Mouse (Mus musculus) brain, embryonic 18.5 days (tissue): ENCODE data around the gene Ndc80.
"Not testable (repeated sequence)": the region's sequence is repeated elsewhere in the genome, so short reads cannot be mapped to it uniquely, and the experiment has no call there.

Source experiments
- DNase-seq: peaks from one replicate; pipeline ENCODE4 v3.0.0-alpha.2; 2012; ENCODE audit warnings: low read depth, low spot score

The Ndc80 gene

DNA sequence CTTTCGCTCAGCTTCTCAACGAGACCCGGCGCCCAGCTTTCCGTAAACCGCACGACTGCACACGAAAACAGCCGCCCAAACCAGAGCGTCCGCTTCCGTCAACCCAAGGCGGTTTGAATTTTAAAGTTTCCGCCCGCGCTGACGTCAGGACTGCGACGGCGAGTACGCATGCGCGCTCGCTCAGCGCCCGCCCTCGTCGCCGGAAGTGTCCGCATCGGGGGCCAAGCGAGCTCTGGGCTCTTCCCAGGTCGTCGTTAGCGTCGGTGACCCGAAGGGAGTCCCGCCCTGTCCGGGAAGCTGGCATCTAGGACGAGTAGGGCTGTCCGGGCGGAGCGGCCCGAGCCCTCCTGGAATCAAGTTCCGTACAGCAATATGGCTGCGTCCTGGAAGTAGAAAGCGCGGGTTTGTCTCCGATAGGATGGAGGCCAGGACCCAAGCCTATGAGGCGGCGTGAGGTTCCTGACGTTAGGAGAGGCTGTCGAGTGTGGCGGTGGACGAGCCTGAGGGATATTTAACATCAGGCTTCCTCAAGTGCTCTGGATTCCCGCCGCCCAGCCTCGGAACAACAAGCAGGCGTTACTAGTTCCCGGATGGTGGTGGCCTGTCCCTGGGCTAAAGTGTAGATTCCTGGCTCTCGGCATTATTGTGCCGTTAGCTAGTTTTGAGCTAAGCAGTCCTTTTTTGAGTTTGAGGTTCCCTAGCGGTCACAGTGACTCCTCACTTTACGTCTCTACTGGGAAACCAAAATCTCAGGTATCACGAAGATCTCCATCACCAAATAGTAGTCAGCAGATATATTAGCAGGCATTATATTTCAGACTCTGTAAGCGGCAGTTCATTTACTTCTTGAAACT, at the start of gene Ndc80:
Ndc80 (minus strand) TSS at position 147 of the 854 bp plus-strand sequence.
- DNase-seq, result peak; percentile 88

DNA sequence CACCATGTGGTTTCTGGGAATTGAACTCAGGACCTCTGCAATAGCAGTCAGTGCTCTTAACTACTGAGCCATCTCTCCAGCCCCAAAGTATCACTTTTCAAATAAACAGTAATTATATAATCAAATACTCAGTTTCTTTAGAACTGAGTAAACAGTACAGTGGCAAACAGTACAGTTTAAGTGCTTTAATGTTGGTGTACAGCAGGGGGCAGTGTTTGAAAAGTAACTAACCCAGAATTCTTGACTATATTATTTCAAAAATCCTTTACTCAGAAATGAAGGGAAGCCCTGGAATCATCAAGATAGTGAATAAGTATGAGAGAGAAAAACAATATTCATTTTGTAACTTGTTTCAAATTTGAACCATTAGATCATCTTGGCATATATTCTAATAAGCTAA, 35.0 kb upstream of the Ndc80 start:
- DNase-seq, result no peak

DNA sequence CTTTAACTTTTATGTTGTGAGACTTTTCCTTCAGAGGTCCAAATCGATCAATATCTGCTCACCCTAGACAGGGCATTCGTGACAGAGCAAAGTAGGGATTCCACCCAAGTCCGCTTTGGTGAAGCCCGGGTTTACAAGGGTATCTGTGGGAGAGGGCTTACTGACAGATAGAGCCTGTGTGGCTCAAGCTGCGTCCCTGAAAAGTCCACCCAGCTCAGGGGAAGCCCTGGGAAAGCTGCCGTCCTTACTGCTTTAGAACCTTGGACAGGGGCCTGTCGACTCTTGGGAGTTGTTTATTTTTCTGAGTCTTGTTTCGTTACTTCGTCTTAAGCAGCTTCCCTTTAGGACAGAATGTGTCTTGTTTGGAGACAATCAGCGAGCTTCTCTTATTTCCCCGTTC, 26.2 kb upstream of the Ndc80 start:
- no peak for DNase-seq

DNA sequence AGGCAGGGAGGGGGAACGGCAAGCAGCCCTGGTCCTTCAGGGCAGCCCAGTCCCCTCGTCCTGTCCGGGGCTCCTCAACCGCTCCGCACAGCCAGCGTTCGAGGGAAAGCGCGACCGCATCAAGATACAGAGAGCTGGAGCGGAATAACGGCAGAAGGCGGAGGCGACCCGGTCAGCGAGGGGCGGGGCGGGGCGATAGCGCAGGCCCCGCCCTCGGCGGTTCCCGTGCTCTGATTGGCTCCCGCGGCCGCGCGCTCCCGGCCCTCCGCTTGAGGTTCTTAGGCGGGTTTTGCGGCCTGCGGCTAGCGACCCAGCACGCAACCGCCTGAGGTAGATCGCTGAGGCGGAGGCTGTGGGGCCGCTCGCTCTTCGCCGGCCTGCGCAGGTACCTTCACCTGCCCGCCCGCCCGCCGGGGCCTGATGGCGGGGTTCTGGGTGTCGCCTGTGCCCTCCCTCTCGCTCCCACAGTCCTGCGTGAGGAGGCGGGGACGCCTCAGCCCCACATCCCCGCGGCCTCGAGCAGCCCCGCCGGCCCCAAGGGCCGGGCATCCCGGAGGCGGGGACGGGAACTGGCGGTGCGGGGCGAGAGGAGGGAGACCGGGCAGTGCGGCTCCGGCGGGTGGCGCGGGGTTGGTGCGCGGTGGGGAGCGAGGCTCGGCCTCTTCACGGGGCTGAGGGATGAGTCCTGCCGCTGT, 25.2 kb upstream of the Ndc80 start, which contains the start of gene Spdya:
Spdya (plus strand) TSS at position 305 of the 695 bp plus-strand sequence.
- peak; percentile 58 for DNase-seq

DNA sequence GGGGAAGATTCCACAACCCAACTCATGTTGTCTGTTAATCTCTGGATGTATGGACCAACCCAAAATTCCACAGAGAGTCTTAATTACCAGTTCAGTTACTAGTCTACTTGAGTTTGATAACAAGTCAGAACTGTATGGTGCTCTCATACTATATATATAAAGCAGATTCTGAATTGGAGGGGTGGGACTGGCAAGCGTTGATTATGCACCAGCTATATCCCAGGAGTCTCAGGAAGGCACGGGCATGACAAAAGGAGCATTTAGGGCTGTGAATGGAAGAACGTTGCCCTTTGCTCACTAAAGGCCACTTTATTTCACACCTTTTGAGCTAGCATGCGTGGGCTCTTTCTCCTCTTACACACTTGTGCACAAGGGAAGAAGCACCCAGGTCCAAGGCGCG, 24.7 kb upstream of the Ndc80 start:
- DNase-seq, result no peak

DNA sequence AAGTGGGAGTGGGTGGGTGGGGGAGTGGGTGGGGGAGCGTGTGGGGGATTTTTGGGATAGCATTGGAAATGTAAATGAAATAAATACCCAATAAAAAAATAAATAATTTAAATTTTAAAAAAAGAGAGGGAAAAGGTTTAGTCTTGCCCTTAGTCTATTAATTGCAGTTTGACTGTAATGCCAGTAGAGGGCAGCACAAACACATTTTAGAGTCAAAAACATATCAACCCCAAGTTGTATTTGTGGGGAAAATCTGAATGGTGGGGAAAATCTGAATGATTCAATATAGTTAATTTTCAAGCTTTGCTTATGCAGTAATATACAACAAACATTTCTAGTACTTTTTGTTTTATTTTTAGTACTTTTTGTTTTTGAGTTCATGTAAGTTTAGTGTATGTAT, 21.9 kb upstream of the Ndc80 start:
- no peak for DNase-seq

DNA sequence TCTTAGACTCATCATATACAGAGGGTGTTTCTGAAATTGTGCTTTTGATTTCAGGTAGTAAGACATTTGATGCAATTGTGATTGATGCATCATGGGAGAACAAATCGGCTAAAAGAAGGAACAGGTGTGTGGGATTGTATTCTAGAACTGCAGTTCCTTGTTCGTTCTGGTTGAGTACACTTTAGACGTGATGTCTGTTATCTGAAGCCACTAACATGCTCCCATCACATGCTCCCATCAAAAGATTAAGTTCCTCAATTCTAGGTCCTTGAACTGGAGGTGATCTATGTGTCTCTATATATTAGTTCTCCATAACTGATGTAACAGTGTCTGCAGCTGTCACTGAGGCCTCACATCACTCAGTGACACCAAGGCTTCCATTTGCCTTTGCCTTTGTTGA, 10.5 kb upstream of the Ndc80 start:
- DNase-seq, result no peak

DNA sequence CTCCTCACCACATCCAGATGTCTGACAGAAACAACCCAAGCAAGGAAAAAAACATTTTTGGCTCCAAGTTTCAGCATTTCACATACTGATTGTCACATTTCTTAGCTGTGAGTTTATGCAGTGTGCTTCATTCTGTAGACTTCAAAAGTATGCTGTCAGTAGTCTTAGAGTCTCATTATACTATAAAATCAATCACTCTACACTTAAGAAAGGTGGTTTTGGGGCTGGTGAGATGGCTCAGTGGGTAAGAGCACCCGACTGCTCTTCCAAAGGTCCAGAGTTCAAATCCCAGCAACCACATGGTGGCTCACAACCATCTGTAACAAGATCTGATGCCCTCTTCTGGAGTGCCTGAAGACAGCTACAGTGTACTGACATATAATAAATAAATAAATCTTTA, 8.9 kb upstream of the Ndc80 start:
- DNase-seq, result not testable (repeated sequence)

DNA sequence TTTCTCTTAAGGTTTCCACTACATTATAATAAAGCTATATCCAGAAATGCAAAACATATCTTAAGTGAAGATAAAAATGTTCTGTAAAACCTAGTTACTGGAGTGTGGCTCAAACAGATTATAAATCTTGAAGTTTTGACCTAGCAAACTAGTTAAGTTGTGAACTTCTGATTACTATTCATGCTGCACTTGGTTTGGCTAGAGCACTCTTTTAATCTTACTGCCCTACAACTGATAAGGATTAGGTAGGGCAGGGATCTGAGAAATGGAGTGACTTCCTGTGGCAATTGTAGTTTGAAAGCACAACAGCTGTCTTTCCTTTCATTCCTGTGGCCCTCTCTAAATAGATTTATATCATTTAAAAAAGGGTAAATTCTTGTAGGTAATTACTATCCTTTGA, 1.4 kb upstream of the Ndc80 start:
- no peak for DNase-seq

DNA sequence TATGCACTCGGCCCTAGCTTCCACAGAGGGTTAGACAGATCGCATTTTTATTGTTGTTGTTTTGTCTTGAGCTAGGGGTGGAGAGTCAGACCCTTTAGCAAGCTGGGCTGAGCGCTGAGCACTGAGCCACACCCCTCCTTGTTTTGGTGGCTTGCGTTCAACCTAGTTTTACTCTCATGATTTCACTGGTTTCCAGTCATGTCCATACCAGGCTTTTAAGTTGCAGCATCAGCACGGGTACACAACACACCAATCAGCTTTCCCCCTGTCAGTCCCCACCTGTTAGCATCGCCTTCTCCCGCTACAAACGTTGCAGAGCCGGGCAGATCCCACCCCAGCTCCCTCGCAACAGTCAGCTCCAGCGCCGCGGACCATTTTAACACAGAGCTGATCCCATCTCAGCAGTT, 352 bp downstream of the Ndc80 start:
- DNase-seq, result no peak

DNA sequence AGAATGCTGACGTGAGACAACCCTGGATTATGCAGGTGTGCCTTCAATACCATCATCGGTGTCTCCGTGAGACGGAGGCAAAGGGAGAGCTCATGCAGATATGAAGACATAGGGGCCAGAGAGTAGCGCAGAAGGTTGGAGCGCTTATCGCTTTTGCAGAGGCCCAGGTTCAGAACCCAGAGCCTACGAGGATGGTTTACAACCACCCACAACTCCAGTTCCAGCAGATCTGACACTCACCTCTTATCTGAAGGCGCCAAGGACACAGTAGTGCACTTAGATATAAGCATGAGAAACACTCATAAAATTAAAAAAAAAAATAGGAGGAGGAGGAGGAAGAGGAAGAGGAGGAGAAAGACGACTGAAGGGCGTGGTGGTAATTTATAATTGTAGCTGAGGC, 16.4 kb downstream of the Ndc80 start:
- DNase-seq, result no peak

DNA sequence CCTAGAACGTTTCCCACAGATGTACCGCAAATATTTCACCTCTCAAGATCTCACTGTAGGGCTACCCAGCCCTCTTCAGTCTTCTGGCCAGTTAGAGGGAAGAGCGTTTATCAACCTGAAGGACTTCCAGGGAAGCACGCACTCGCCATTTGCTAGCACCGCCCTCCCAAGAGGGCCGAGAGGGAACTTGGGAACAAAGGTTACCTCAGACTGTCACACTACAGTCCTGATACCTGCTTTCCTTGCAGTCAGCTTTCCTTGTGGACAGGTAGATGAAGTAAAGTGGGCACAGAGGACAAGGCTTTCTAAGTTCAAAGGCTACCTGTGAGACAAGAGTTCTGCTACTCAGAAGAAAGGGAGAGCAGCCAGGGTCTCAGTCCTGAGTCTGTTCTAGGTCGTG, 19.8 kb downstream of the Ndc80 start:
- DNase-seq, result no peak

DNA sequence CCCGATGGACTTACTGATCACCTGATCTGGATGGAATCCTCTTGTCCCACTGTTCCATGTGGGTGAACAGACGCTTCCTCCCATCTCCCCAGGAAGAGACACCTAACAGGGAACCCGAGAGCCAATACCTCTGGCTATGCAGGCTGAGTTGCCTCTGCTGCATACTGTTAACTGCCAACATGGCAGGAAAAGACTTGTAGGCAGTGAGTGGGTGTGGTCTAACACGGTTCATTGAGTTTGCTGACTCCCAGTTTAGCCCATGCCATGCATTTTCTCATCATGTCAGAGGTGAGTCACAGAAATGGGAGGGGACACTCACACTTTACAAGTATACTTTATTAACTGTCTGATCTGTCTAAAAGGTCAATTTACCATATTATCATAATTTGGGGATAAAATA, 30.9 kb downstream of the Ndc80 start:
- DNase-seq, result no peak

DNA sequence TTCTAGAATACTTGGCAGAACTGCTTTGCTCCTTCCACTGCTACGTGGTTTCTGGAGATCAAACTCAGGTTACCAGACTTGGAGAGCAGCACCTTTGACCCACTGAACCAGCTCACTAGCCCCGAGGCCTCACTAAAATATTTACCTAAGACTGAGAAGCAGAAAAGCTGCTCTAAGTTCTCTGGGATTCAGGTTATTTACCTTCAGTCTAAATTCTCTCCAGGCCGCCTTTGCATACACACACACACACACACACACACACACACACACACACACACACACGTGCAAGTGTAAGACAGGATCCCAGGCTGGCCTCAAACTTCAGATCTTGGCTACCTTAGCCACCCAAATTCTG, 35.3 kb downstream of the Ndc80 start:
- no peak for DNase-seq

DNA sequence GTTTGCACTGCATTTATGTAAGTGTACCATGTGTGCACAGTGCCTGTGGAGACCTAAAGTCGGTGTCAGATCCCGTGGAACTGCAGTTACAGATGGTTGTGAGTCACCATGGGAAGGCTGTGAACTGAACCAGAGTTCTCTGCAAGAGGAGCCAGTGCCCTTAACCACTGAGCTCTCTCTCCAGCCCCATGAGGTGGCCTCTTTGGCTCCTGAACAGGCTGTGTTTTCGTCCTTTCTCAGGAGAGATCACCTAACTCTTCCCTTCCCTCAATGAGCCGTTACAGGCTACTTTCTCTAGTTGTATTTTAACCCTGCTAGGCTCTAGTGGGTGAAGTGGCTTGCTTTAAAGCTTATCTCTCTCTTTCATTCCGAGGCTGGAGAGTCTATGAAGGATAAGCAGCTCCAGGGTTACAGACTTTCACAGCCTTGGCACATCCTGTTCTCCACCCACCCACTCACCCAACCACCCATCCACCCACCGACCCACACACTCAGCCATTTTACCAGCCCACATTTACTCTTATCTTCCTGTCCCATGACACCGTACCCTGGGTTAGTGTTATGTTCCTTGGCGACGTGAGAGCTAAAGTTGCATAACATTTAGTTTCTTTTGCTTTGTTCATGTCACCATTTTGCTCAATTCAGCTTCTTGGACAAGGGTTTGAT, 35.9 kb downstream of the Ndc80 start:
- no peak for DNase-seq

DNA sequence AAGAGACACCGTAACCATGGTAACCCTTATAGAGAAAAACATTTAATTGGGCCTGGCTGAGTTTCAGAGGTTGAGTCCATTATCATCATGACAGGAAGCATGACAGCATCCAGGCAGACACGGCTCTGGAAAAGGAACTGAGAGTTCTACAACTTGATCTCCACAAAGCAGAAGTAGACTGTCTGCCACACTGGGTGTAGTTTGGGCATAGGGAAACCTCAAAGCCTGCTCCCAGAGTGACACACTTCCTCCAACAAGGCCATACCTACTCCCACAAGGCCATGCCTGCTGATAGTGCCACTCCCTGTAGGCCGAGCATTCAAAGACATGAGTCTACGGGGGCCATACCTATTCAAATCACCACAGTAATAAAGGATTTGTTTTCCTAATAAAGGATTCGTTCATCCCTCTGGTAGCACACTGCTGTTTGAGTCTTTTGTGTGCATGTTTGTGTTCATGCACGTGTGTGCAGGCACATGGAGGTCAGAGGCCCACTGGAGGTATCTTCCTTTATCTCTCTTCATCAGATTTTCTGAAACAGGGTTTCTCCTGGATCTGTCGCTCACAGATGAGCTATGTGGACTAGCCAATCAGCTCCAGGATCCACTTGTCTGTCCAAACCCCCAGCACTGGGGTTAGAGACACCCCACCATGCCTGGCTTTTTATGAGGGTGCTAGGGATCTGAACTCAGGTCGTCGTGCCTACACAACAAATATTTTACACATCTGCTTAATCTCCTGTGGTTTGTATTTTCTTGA, 36.8 kb downstream of the Ndc80 start:
- DNase-seq, result no peak

DNA sequence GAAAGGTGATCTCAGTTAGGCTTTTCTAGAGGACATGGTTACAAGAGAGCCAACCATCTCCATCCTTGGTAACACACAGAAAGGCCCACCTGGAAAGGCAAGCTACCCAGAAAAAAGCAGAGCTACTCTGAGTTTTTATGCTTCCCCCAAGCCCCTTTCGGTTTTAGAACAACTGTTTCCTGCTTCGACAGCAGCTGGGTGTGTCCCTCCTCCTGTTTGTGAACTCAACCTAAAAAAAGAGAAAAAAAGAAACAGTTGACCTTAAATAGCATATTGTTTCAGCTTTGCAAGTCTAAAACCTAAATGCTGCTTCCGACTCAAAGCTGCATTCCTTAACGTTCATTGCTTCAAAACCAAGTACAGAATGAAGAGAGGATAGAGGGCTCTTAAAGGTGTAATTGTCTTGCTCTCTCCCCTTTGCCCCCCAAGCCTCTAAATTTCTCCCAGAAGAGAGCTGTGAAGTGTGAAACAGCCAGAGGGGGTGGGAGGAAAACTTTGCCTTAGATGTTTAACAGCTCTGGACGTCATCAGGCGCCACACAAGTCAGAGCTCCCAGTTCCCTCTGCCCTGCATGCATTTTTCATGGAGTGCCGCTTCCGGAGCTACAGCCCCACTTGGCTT, 40.3 kb downstream of the Ndc80 start:
- DNase-seq, result no peak

DNA sequence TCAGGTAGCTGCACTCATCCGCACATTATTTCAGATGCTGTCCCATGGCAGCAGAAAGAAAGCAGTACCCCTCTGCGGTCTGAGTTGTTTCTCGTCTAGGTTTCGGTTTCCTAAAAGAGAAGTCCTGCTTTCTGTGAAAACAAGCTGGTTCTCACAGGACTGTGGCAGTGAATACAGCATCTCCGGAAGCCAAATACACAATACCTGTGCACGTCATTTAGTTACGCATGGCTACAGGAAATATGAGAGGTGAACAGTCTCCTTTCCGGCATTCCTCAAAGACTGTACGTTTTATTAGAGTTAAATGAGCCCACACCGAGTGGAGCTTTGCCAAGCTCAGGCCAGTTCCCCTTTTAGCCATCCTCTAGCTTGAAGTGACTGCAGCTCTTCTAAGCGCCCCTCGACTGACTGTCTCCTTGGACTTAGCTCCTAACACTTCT, 40.8 kb downstream of the Ndc80 start:
- no peak for DNase-seq

DNA sequence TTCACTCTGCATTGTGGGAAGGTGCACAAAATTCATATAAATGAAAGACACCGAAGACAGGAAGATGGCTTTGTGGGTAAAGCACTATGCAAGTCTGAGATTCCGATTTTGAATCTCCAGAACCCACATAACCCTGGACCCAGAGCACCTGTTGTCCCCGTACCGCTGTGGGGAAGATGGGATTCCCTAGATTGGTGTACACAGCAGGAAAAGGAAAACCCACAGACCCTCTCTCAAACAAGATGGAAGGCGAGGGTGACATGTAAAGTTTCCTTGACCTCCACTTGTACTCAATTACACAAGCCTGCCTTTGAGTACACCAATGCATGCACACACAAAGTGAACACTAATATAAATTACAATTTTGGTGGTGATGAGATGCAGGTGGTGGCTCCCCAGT, 41.9 kb downstream of the Ndc80 start:
- no peak for DNase-seq

DNA sequence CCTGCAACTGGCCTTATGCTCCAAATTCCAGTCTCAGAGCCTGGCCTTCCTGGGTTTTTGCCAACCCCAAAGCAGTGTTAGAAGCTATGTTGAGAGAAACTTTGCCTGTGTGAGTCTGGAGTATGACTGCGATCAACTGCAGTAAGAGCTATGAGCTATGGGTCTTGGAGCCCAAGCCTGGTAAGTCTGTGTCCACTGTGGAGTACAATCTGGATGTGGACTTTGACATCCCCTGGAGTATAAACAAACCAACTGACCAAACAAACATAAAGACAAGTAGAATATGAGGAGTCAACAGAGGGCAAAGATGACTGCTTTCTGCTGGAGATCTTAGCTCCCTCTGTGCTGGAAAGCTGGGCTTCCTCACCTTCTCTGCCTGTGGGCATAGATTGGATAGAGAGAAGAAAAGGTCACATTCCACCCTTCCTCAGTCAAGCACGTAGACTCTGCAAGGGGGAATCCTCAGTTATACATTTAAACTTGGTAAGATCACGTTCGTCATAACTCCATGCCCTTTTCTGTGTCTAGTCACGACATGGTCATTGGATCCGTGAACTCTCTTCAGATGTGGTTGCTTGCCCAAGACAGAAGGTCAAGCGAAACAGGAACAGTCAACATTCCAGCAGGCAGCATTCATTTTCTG, 43.1 kb downstream of the Ndc80 start:
- DNase-seq, result no peak

DNA sequence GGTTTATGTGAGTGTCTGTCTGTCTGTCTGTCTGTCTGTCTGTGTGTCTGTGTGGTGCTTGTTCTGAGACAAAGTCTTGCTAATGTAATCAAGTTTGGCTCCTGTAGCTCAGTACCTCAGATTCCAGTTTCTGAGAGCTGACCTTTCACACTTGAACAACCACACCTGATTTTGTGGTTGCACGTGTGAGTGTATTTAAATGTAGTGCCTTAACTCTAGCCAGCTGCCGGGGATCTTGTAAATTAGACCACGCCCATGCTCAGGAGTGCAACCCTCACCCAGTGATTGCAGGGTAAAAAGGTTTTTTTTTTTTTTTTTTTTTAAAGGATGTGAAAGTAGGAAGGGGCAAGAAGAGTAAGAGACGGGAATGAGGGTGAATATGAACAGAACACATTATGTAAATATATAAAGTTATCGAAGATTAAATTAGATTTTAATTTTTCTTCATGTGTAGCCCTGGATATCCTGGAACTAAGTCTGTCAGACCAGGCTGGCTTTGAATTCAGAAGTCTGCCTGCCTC, 47.2 kb downstream of the Ndc80 start:
- DNase-seq, result no peak
